11 mouse cellular contexts compared by ENCODE assay signal in the genomic region with DNA sequence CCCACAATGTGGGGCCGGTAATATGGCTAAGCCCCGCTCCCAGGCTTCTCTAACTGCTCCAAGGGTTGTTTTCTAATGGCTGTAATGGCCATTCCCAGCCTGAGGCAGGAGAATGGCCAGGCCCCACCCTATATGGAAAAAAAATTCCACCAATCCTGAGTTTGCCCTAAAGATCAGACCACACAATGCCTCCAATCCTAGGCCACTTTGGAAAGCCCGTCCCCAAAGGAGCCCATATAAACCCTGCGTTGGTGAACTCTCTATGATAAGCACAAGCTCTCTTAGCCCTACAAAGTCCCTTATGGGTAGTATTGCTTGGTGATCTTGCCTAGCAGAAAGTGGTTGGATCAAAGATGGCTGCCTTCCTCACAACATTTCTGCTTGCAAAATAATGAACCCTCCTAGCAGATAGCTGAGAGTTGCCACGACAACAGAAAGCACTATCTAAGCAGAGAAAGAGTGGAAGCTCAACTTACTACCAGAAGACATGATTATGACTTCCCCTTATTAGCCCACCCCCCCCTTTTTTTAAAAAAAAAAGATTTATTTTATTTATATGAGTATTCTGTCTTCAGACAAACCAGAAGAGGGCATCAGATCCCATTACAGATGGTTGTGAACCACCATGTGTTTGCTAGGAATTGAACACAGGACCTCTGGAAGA.
"Had no signal": no experiment of that assay in that cellular context is flagged by ENCODE, and none has a peak within 500 bp of the region (broad histone marks: within the 10 kb centered on the region; RNA-seq: fewer than 3 reads in every experiment).

No protein-coding gene starts in this region.

- H3K27me3 ChIP-seq: limb, embryonic 15.5 days; liver, embryonic 13.5 days; neural tube, embryonic 12.5 days had no signal

- H3K4me1 ChIP-seq: limb, embryonic 15.5 days; liver, embryonic 13.5 days; midbrain, embryonic 10.5 days; neural tube, embryonic 12.5 days had no signal

- H3K9ac ChIP-seq: limb, embryonic 15.5 days; liver, embryonic 13.5 days; neural tube, embryonic 12.5 days had no signal

- H3K4me3 ChIP-seq: left cerebral cortex, adult 2 months; limb, embryonic 15.5 days; liver, embryonic 13.5 days; midbrain, embryonic 10.5 days; myocyte; neural tube, embryonic 12.5 days had no signal

- H3K36me3 ChIP-seq: midbrain, embryonic 10.5 days; neural tube, embryonic 12.5 days had no signal

- H3K9me3 ChIP-seq: limb, embryonic 15.5 days; liver, embryonic 13.5 days; midbrain, embryonic 10.5 days; neural tube, embryonic 12.5 days had no signal

- DNase-seq: kidney, postnatal 10 days; liver, embryonic 13.5 days; lung, adult 18-20 months; midbrain, embryonic 14.5 days; thymus, adult 18-20 months; thymus, postnatal 14 days had no signal

- H3K27ac ChIP-seq: left cerebral cortex, adult 2 months; limb, embryonic 15.5 days; liver, embryonic 13.5 days; midbrain, embryonic 10.5 days; neural tube, embryonic 12.5 days had no signal
